Mouse (Mus musculus): ENCODE measurements around the gene Cdyl.

DNA sequence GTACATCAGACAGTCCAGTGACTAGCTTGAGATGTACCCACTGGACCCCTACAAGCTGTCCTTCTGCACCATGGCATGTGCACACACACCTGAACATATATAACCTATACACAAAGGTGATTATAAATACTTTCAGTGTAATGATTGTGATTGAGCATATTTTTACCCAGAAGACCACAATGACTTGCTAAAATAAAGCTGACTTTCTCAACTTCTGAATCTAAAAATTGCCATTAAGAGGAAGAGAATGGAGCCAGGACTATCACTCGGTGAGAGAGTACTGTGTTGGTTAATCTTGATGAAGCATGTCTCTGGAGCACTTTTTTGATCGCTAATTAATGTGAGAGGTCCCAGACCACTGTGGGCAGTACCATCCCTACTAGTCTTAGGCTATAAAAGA is 2.8 kb upstream of the Cdyl start:
- no peak for TF ChIP-seq POLR2AphosphoS5 (IDR thresholded peaks at IDR 0.05; ENCODE audit: insufficient replicate concordance, low read depth, low read length)
- TF ChIP-seq TAL1 (conservative IDR thresholded peaks at IDR 0.05; ENCODE audit: low read depth, low read length) = no peak
- no peak for TF ChIP-seq CTCF (IDR thresholded peaks at IDR 0.05; ENCODE audit: low read depth, low read length)
- TF ChIP-seq GATA2 (IDR thresholded peaks at IDR 0.05; ENCODE audit: borderline replicate concordance, low read depth, low read length) = no peak
